Mouse (Mus musculus) leukemia stem cell, adult 10-12 weeks (primary cell): ENCODE results near the gene Eif5. TPM values are rescaled to one million over a fixed set of nuclear protein-coding genes. Genes with fewer than 3 reads are reported as not detected.

ENCODE experiments used
- polyA plus RNA-seq: library from polyadenylated mRNA; stranded (reverse); fragments of >175 nt; gene quantifications from 2 replicates; pipeline ENCODE4 v1.2.3, GENCODE M21; 2012; ENCODE audit warnings: low replicate concordance

Gene Eif5
- 81.1 and 94.2 TPM in 2 replicates for polyA plus RNA-seq

GRCm38 (mm10) chr12:111537796-111538291 lies at the start of gene Eif5:
Gene Eif5 (plus strand): TSS chr12:111538016.

GRCm38 (mm10) chr12:111574074-111574886 lies 36.5 kb downstream of the Eif5 start, which contains the start of gene Mark3:
Gene Mark3 (plus strand): TSS chr12:111574523.

Other genes with a start within 250 kb of the Eif5 start
- gene Cdc42bpb, start 160.3 kb upstream of the Eif5 start, polyA plus RNA-seq: 16.9 and 23.3 TPM in 2 replicates
- gene Lbhd2, start 131.2 kb upstream of the Eif5 start, polyA plus RNA-seq: not detected in 2 replicates
- gene Exoc3l4, start 121.0 kb upstream of the Eif5 start, polyA plus RNA-seq: 0.28 and 2.2 TPM in 2 replicates
- gene Tnfaip2, start 95.5 kb upstream of the Eif5 start, polyA plus RNA-seq: 45.6 and 87.7 TPM in 2 replicates
- gene Gm266, start 52.2 kb upstream of the Eif5 start, polyA plus RNA-seq: 0.48 TPM in 1 of 2 replicates, not detected in the other
- gene Mark3, start 36.5 kb downstream of the Eif5 start, polyA plus RNA-seq: 9.3 and 16.5 TPM in 2 replicates
- gene Ckb, start 134.3 kb downstream of the Eif5 start, polyA plus RNA-seq: 18.2 and 37.1 TPM in 2 replicates
- gene Trmt61a, start 140.1 kb downstream of the Eif5 start, polyA plus RNA-seq: 27.1 and 40.3 TPM in 2 replicates
- gene Bag5, start 175.2 kb downstream of the Eif5 start, polyA plus RNA-seq: 7.8 and 8.6 TPM in 2 replicates
- 81.0 and 98.3 TPM in 2 replicates for gene Apopt1, start 175.2 kb downstream of the Eif5 start, polyA plus RNA-seq
- 35.1 and 44.2 TPM in 2 replicates for gene Klc1, start 220.8 kb downstream of the Eif5 start, polyA plus RNA-seq